Mouse (Mus musculus) inflammation-experienced regulatory T-cells, adult 6 months (primary cell): ENCODE data around the gene Srsf3. TPM values are rescaled to one million over a fixed set of nuclear protein-coding genes. Genes with fewer than 3 reads are reported as not detected.
"Not testable (repeated sequence)": the region's sequence is repeated elsewhere in the genome, so short reads cannot be mapped to it uniquely, and the experiment has no call there.

ENCODE experiments used
- ATAC-seq: one replicate; pipeline ENCODE4 v1.8.0; 2017
- polyA plus RNA-seq, 3 experiments: library from polyadenylated mRNA; unstranded; fragments of 100-300 nt; shearing (Covaris generic); gene quantifications; one replicate each; pipeline ENCODE4 v1.2.1; 2017

Gene Srsf3
- polyA plus RNA-seq, 3 experiments from 2014 or later, result 296 to 519 (median 387) TPM

GRCm38 (mm10) chr17:29065971-29066370 is 33.5 kb downstream of the Srsf3 start:
- ATAC-seq, result peak; percentile 38

GRCm38 (mm10) chr17:29067416-29067815 is 35.0 kb downstream of the Srsf3 start:
- ATAC-seq, result not testable (repeated sequence)

- ATAC-seq, result no peak
Measured at GRCm38 (mm10) chr17:29067847-29068246, 35.4 kb downstream of the Srsf3 start.

GRCm38 (mm10) chr17:29069063-29069462 is 36.6 kb downstream of the Srsf3 start:
- no peak for ATAC-seq

GRCm38 (mm10) chr17:29071820-29072219 is 39.4 kb downstream of the Srsf3 start:
- no peak for ATAC-seq

- no peak for ATAC-seq
Measured at GRCm38 (mm10) chr17:29072701-29073307, 40.4 kb downstream of the Srsf3 start.

- ATAC-seq, result no peak
Measured at GRCm38 (mm10) chr17:29073313-29073712, 40.9 kb downstream of the Srsf3 start.

- ATAC-seq, result no peak
Measured at GRCm38 (mm10) chr17:29074085-29074484, 41.7 kb downstream of the Srsf3 start.

GRCm38 (mm10) chr17:29076235-29076634 is 43.8 kb downstream of the Srsf3 start:
- ATAC-seq, result no peak

- no peak for ATAC-seq
Measured at GRCm38 (mm10) chr17:29077786-29078509, 45.5 kb downstream of the Srsf3 start.

GRCm38 (mm10) chr17:29078519-29079383 is 46.3 kb downstream of the Srsf3 start:
- no peak for ATAC-seq

- no peak for ATAC-seq
Measured at GRCm38 (mm10) chr17:29080758-29081617, 48.6 kb downstream of the Srsf3 start.

- ATAC-seq, result peak; percentile 88
Measured at GRCm38 (mm10) chr17:29081618-29082381, 49.4 kb downstream of the Srsf3 start.

GRCm38 (mm10) chr17:29083586-29083985 is 51.2 kb downstream of the Srsf3 start:
- no peak for ATAC-seq

- no peak for ATAC-seq
Measured at GRCm38 (mm10) chr17:29084656-29085055, 52.2 kb downstream of the Srsf3 start.

- no peak for ATAC-seq
Measured at GRCm38 (mm10) chr17:29085266-29085665, 52.8 kb downstream of the Srsf3 start.

GRCm38 (mm10) chr17:29086916-29087315 is 54.5 kb downstream of the Srsf3 start:
- ATAC-seq, result no peak

- ATAC-seq, result no peak
Measured at GRCm38 (mm10) chr17:29090776-29091175, 58.3 kb downstream of the Srsf3 start, which contains the start of gene Cdkn1a. Gene Cdkn1a, plus strand, starts transcription at chr17:29090976.

- ATAC-seq, result no peak
Measured at GRCm38 (mm10) chr17:29091348-29091944, 59.0 kb downstream of the Srsf3 start.

GRCm38 (mm10) chr17:29092497-29092896 is 60.1 kb downstream of the Srsf3 start:
- no peak for ATAC-seq
